Mouse (Mus musculus) liver, embryonic 14.5 days (tissue): ENCODE results near the gene Sos2. TPM values are rescaled to one million over a fixed set of nuclear protein-coding genes. Genes with fewer than 3 reads are reported as not detected.

Experiments used
- ATAC-seq: fragments of 200-750 bp; cut with Nextera tagmentation; 2 replicates; pipeline ENCODE4 v1.8.0; 2017; ENCODE audit warnings: moderate number of reproducible peaks, mild to moderate bottlenecking, moderate library complexity; ENCODE audit not compliant: insufficient read depth
- DNase-seq, 3 experiments: peaks; one replicate each; pipeline ENCODE4 v3.0.0-alpha.2; 2012 to 2013; ENCODE audit warnings: low read depth in 3 of 3, low spot score in 3 of 3
- H3K27ac ChIP-seq: fragments of 300-500 bp; sonication (generic); 2 replicates; pipeline ENCODE4 v1.5.1; 2014; ENCODE audit warnings: moderate library complexity, mild to moderate bottlenecking, control low read depth, inconsistent platforms
- H3K27me3 ChIP-seq: fragments of 300-500 bp; sonication (generic); 2 replicates; pipeline ENCODE4 v1.6.1; 2014; ENCODE audit warnings: mild to moderate bottlenecking, low read length, moderate library complexity; ENCODE audit not compliant: control insufficient read depth, insufficient read depth
- H3K36me3 ChIP-seq: fragments of 300-500 bp; sonication (generic); replicated peaks from 2 replicates; pipeline ENCODE4 v1.6.1; 2014; ENCODE audit warnings: low read depth; ENCODE audit not compliant: control insufficient read depth, insufficient read depth
- H3K4me1 ChIP-seq, 2 experiments: fragments of 200-500 bp in 1 of 2; fragments of 300-500 bp in 1 of 2; sonication (generic) in 1 of 2; replicated peaks; 2 replicates each; pipeline ENCODE4 v1.6.1; 2012 to 2014; ENCODE audit warnings: antibody characterized with exemption in 1 of 2, inconsistent platforms in 1 of 2, low read length in 1 of 2; ENCODE audit not compliant: control insufficient read depth in 2 of 2, insufficient read depth in 2 of 2
- H3K4me2 ChIP-seq: fragments of 300-500 bp; sonication (generic); 2 replicates; pipeline ENCODE4 v1.6.1; 2014; ENCODE audit warnings: low read depth, mild to moderate bottlenecking, control low read depth, moderate library complexity
- H3K4me3 ChIP-seq, 2 experiments: fragments of 200-500 bp in 1 of 2; fragments of 300-500 bp in 1 of 2; sonication (generic) in 1 of 2; 2 replicates each; pipeline ENCODE4 v1.5.1; 2012 to 2014; ENCODE audit warnings: low read depth in 2 of 2, low read length in 2 of 2, mild to moderate bottlenecking in 2 of 2, control low read depth in 1 of 2, inconsistent platforms in 1 of 2, moderate library complexity in 1 of 2; ENCODE audit not compliant: insufficient read depth in 1 of 2
- H3K9ac ChIP-seq: fragments of 300-500 bp; sonication (generic); replicated peaks from 2 replicates; pipeline ENCODE4 v1.6.1; 2014; ENCODE audit warnings: mild to moderate bottlenecking, control low read depth, moderate library complexity
- H3K9me3 ChIP-seq: fragments of 300-500 bp; sonication (generic); 2 replicates; pipeline ENCODE4 v1.6.1; 2016; ENCODE audit warnings: low read length, mixed read lengths; ENCODE audit not compliant: control insufficient read depth
- CTCF ChIP-seq: IDR thresholded peaks from 2 replicates; pipeline ENCODE4 v1.5.1; 2016; ENCODE audit warnings: antibody characterized with exemption, low read depth, control low read depth
- EP300 ChIP-seq: IDR thresholded peaks from 2 replicates; pipeline ENCODE4 v1.6.1; 2016; ENCODE audit warnings: antibody characterized with exemption, low read depth
- WGBS: fragments of 180-500 bp; shearing (Covaris S2); extraction: QIAGEN DNeasy Blood & Tissue Kit; methylation state at CpG from one replicate; pipeline ENCODE4 v1.1.7; 2014; ENCODE audit not compliant: insufficient replicate concordance; 5-methylcytosine and 5-hydroxymethylcytosine counted together
- polyA plus RNA-seq, 2 experiments: library from polyadenylated mRNA; depleted of rRNA in 1 of 2; stranded (reverse) in 1 of 2; unstranded in 1 of 2; fragments of >200 nt; fragmentation: Nextera tagmentation in 1 of 2; extraction: Ambion mirVana in 1 of 2; gene quantifications; 2 replicates each; pipeline versions ENCODE4 v1.2.1 to v1.2.3; 2012 to 2014

Gene Sos2
- polyA plus RNA-seq, 2 experiments = 3.6 to 7.6 TPM

- Histone ChIP-seq H3K9me3 (no peaks in the 10 kb centered on the region), H3K4me3 (no peak overlapping the region), H3K27ac (no peak overlapping the region), H3K4me2 (no peak overlapping the region), H3K4me1 (no peaks in the 10 kb centered on the region), H3K9ac (no peak overlapping the region), H3K27me3 (no peaks in the 10 kb centered on the region), H3K36me3 (peaks cover 2% of the 10 kb centered on the region; the same call in 1 of the 2 replicates)
- TF ChIP-seq EP300 (no peak), CTCF (no peak)
- ATAC-seq (no peak), DNase-seq (no peak)
- WGBS = 72% methylated on average over 5 of the region's 5 CpGs
Observed at GRCm38 (mm10) chr12:69593130-69593529, 88.5 kb downstream of the Sos2 start.

- 39% methylated on average over 5 of the region's 5 CpGs for WGBS
- Histone ChIP-seq H3K4me1 (peaks cover 15 to 23% of the 10 kb centered on the region in 2 experiments), H3K4me3 (peak overlapping the region; percentile 67 to 78), H3K9me3 (no peaks in the 10 kb centered on the region), H3K27me3 (no peaks in the 10 kb centered on the region), H3K36me3 (peaks cover 5% of the 10 kb centered on the region; the same call in 1 of the 2 replicates), H3K4me2 (peak overlapping the region; percentile 89), H3K9ac (peak overlapping the region; percentile 76), H3K27ac (peak overlapping the region; percentile 76)
- TF ChIP-seq EP300 (no peak), CTCF (no peak)
- ATAC-seq = peak; percentile 19; the same call in 1 of the 2 replicates
- no peak for DNase-seq
Observed at GRCm38 (mm10) chr12:69583270-69583629, 98.4 kb downstream of the Sos2 start.

GRCm38 (mm10) chr12:69582613-69583269, 98.9 kb downstream of the Sos2 start, which contains the start of gene Vcpkmt:
Gene Vcpkmt (minus strand): TSS chr12:69583028.
- peak; percentile 85 to 87 (median 86) for DNase-seq
- ATAC-seq = peak; percentile 97
- Histone ChIP-seq H3K36me3 (peaks cover 5% of the 10 kb centered on the region), H3K4me2 (peak within 1 kb of the TSS; percentile 89), H3K27me3 (no peaks in the 10 kb centered on the region), H3K9me3 (no peaks in the 10 kb centered on the region), H3K27ac (peak within 1 kb of the TSS; percentile 76), H3K9ac (peak within 1 kb of the TSS; percentile 76), H3K4me3 (peak within 1 kb of the TSS; percentile 67 to 78), H3K4me1 (peaks cover 15 to 23% of the 10 kb centered on the region in 2 experiments)
- no peak for TF ChIP-seq CTCF
- under 1% methylated on average over 56 of the region's 56 CpGs for WGBS

GRCm38 (mm10) chr12:69582216-69582612, 99.4 kb downstream of the Sos2 start:
- Histone ChIP-seq H3K36me3 (peaks cover 5% of the 10 kb centered on the region), H3K27me3 (no peaks in the 10 kb centered on the region), H3K4me1 (peaks cover 15 to 23% of the 10 kb centered on the region in 2 experiments), H3K4me3 (peak overlapping the region; percentile 67 to 78), H3K4me2 (peak overlapping the region; percentile 89), H3K27ac (no peak overlapping the region; the same call in 1 of the 2 replicates), H3K9ac (peak overlapping the region; percentile 76), H3K9me3 (no peaks in the 10 kb centered on the region)
- DNase-seq (no peak), ATAC-seq (no peak)
- TF ChIP-seq EP300 = no peak
- TF ChIP-seq CTCF = no peak
- WGBS = 22% methylated on average over 9 of the region's 9 CpGs

GRCm38 (mm10) chr12:69579623-69580022, 102.0 kb downstream of the Sos2 start:
- Histone ChIP-seq H3K27ac (no peak overlapping the region), H3K9ac (no peak overlapping the region), H3K27me3 (no peaks in the 10 kb centered on the region), H3K36me3 (peaks cover 5% of the 10 kb centered on the region), H3K4me3 (no peak overlapping the region), H3K4me1 (peaks cover 15 to 23% of the 10 kb centered on the region in 2 experiments), H3K4me2 (peak overlapping the region; percentile 18; the same call in 1 of the 2 replicates), H3K9me3 (no peaks in the 10 kb centered on the region)
- ATAC-seq (no peak; the same call in 1 of the 2 replicates), DNase-seq (no peak)
- no peak for TF ChIP-seq EP300
- 0 out of 2 replicates have a peak, but pooled peaks have one; percentile 14 for TF ChIP-seq CTCF
- WGBS = 28% methylated on average over 5 of the region's 5 CpGs
